Mouse (Mus musculus): Measurements from ENCODE around the gene Nup133.
A peak's percentile ranks its signal among the peaks of the same experiment; 100 is the strongest.

Nup133 gene

GRCm38 (mm10) chr8:123887956-123888355, 61.1 kb downstream of the Nup133 start:
- DNase-seq (ENCODE audit: low read depth, low spot score), result no peak

DNA sequence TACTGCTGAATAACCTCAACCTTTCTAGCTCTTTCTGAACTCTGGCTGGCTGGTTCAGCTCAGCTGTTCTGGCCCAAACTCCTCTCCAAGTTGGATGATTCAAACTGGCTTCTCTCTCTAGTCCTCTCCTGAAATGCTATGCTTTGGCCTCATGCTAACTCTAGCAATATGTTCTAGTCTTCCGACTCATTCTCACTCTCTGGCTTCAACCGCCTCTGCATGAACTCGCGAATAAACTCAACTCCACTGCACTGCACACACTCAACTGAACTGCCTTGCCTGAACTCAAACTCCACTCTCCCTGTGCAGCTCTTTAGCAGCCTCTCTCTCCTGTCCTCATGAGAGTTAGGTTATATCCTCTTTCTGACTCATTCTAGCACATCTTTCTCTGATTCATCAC, 61.9 kb downstream of the Nup133 start:
- DNase-seq (ENCODE audit: low read depth, low spot score), result no peak

DNA sequence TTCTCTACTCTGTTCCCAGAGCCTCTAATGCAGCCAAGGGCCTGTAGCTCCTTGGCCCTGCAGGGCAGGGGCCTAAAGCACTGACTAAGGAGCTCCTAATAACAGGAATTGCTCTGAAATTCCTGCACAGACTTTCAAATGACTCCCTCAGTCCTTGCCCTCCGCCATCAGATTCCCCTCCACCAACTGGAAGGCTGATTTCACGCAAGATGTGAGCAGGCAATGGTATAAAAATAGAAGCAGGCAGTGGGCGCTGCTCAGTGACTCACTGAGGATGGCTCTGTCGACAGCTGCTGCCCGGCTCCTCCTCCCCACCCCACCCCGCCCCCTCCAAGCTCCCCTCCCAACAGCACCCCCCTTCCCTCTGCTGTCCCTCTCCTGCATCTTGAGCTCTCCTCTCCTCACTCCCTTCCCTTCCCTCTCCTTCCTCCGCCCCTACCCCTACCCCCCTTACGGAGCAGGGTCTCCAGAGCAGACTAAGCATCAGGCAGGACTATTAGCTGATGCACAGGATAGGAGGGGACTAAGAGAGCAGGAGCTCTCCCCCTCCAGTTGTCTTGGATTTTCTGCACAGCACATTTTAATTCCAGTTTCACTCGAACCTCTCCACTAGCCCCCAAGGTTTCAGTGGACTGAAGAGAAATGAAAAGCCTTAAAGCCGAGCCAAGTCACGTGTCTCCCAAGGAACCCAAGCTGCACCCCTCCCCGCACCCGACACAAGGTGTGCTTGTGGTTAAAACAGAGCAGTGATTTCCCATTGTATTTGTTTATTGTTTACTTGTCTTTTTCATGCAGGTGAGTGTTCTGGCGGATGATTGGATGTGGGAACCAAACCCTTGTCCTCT, 64.1 kb downstream of the Nup133 start:
- no peak for DNase-seq (ENCODE audit: low read depth, low spot score)

DNA sequence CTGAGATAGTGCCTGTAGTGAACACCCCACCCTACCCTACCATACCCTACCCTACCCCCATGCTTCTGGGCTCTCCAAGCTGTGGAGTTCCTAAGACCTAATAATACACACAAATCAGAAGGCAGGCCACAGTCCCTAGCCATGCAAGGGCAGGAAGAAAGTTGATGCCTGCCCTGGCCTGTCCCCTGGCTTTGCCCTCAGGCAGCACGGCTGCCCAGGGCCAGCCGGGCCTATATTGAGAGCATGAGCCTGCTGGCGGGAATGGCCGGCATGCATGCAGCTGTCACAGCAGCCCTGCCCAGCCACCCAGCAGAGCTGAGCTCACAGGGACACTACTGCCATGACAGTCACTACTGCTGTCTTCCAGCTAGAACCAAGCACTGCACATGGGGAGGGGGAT, 66.0 kb downstream of the Nup133 start:
- DNase-seq (ENCODE audit: low read depth, low spot score), result no peak

GRCm38 (mm10) chr8:123882412-123882811, 66.7 kb downstream of the Nup133 start:
- DNase-seq (ENCODE audit: low read depth, low spot score), result no peak

DNA sequence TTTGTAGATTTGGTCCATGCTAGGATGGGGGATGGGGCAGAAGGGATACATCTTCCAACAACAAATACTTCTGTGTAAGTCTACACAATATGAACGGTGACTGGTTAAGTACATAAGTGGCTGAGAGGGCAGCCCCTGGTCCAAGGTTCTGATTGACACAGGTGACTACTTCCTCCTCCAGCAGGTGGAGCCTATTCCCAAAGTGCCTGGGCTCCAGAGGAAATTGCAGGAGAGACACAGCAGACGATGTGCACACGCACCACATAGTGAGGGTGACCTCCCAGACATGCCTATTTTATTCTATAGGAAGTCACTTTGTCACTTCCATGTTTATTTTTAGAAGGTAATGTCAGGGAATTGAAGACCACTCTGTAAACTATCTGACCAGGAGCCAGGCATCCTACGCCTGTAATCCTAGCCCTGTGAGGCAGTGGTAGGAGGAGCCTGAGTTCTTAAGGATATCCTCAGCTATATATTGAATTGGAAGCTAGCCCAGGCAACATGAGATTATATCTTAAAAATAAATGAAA, 68.2 kb downstream of the Nup133 start:
- DNase-seq (ENCODE audit: low read depth, low spot score), result no peak

GRCm38 (mm10) chr8:123880271-123880670, 68.8 kb downstream of the Nup133 start:
- no peak for DNase-seq (ENCODE audit: low read depth, low spot score)

DNA sequence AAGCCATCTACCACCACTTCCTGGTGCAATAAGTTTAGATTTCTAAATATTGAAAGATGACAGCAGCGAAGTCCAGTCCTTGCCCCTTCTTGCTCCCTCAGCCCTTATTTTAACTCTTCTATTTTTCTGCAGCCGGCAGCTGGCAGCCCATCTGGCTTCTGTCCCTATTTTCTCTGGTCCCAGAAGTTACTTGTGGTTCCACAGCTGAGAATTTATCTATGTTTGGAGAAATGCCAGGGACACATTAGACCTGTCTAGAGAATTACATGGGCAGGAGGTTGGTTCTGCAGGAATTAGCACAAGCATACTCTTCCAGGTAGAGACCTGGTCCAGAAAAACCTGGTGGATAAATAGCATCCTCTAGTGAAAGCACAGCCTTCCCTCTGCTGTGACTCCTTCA, 71.2 kb downstream of the Nup133 start:
- no peak for DNase-seq (ENCODE audit: low read depth, low spot score)

DNA sequence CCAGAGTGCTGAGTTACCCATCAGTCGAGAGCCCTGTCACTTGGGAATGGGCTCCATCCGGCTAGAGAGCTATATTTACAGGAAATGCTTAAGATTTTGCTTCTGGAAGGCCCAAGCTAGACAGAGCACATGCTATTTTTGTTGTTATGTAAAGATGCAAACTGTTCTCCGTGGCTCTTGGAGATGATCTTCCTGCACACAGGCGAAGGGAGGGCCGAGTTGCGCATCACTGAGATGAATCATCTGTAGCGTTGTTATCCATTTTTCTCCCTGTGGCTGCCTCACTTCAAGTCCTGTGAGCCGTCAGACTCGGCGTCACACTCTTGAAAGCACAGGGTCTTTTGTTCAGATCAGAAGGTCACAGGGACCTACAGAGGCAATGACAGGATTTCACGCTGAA, 74.7 kb downstream of the Nup133 start:
- no peak for DNase-seq (ENCODE audit: low read depth, low spot score)

DNA sequence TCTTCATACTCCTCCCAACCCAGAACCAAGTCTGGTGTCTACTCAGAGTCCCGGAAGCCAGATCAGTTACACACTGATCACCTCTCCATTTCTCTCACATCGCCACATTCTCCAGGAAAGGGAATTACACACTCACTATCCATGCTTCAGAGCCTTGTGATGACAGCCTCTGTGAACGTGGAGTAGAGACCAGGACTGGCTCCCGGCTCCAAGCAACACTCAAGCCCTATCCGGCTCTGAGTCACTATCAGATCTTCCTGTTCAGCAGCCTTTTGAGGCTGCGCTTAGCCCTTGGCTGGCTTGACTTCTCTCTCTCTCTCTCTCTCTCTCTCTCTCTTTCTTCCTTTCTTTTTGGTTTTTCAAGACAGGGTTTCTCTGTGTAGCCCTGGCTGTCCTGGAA, 75.7 kb downstream of the Nup133 start:
- DNase-seq (ENCODE audit: low read depth, low spot score), result no peak

DNA sequence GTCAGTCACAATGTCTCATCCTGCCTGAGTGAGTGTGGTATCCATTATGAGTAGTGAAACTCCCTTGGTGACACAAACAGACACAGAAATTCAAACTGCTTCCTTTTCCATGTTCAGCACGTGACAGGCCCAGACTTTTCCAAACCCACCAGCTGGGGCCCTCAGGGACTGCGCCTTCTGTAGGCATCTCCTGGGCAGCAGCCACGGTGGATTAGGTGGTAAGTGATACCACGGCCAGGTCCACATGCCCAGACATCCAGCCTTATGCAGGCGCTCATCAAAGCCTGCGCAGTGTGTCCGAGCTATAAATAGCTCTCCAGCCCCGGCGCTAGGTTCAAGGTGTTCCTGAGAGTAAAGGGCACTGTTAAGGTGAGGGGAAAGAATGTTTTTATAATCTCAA, 77.0 kb downstream of the Nup133 start:
- DNase-seq (ENCODE audit: low read depth, low spot score), result no peak

DNA sequence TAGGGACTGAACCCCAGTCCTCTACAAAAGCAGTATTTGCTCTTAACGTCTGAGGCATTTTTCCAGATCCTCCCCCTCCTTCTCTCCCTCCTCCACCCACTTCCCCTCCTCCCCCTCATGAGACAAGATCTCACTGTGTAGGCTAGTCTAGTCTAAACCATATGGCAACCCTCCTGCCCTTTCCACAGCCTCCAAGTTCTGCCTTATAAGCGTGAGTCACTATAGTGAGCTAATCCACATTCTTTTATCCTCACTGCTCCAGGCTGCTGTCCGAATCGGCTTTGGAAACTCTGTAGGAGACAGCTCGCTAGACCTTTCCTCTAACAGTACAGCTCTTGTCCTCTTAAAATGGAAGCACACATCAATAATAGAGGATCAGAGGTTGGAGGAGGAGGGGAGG, 82.1 kb downstream of the Nup133 start:
- DNase-seq (ENCODE audit: low read depth, low spot score), result no peak

- DNase-seq (ENCODE audit: low read depth, low spot score), result no peak
Observed at GRCm38 (mm10) chr8:123865786-123866185, 83.3 kb downstream of the Nup133 start.

DNA sequence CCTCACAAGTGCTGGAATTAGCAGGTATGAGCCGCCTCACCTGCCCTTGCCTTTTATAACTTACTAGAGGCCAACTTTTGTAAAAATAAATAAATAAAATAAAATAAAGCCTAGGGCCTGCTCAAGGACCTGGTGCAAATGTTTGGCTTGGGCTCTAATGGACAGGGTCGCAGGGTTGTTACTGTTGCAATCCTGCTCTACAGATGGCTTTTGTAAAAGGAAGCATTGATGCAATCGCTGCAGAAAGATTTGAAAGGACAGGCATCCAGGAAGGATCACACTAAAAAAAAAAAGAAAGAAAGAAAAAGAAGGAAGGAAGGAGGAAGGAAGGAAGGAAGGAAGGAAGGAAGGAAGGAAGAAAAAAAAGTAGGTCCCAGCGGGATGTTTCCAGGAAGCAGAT, 88.7 kb downstream of the Nup133 start:
- no peak for DNase-seq (ENCODE audit: low read depth, low spot score)

DNA sequence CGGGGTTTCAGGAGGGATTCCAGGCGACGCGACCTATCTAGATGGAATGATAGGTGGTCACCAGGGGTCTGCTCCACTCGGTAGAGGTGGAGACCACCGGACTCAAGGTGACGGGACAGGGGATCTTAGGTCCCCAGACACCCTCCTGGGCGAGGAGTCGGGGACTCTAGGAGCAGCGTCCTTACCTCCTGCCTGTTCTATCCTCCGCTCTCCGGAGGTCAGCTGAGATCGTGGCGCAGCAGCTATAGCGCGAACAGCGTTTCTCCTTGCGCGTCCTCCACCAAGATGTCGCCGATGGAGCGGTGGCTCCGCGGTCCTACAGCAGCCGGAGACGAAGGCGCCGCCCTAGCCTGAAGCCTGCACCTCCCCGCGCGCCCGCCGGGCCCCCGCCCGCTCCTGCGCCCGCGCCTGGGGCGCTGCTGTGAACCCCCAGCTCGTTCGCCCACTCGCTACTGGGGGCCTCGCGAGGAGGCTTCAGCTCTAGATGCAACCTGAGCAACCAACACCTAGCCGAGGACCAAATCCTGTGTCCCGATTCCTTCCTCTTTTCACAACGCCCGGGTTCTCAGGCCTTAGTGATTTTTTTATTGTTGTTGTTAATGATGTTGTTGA, 89.3 kb downstream of the Nup133 start, which contains the start of gene Ccsap:
Gene Ccsap (minus strand): TSS at position 562 of the 612 bp plus-strand sequence.
- DNase-seq (ENCODE audit: low read depth, low spot score), result no peak

DNA sequence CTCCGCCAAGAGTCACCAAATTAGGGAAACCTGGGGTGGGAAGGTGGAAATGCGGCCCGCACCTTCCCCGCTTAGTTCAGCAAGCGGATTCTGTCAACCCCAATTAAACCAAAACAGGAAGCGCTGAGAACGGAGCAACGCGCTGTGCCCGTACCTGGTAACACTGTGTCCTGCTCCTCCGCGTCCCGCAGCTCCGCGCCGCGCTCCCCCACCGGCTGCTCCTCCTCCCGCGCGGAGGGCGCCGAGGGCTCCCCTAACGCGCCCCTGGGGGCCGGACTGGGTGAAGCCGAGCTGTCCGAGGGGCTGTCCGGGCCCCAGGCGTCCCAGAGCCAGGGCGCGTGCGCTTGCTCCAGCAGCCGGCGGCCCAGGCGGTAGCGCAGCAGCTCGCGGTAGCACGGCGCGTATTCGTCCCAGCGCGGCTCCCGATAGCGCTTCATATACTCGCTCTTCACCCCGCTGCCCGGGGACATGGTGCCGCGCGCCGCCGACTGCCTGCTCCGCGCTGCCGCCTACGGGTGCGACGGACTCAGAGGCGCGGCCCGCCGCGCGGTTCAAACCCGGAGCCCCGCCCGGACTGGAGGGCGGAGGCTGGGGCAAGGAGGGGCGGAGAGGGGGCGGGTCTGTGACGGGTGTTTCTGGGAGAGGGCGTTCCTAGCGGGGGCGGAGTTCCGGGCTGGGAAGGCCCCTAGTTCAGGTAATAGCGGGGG, 90.0 kb downstream of the Nup133 start:
- peak; percentile 88 for DNase-seq (ENCODE audit: low read depth, low spot score)

GRCm38 (mm10) chr8:123858574-123858940, 90.5 kb downstream of the Nup133 start:
- peak; percentile 28 for DNase-seq (ENCODE audit: low read depth, low spot score)

- no peak for DNase-seq (ENCODE audit: low read depth, low spot score)
Observed at GRCm38 (mm10) chr8:123857361-123857760, 91.7 kb downstream of the Nup133 start.

DNA sequence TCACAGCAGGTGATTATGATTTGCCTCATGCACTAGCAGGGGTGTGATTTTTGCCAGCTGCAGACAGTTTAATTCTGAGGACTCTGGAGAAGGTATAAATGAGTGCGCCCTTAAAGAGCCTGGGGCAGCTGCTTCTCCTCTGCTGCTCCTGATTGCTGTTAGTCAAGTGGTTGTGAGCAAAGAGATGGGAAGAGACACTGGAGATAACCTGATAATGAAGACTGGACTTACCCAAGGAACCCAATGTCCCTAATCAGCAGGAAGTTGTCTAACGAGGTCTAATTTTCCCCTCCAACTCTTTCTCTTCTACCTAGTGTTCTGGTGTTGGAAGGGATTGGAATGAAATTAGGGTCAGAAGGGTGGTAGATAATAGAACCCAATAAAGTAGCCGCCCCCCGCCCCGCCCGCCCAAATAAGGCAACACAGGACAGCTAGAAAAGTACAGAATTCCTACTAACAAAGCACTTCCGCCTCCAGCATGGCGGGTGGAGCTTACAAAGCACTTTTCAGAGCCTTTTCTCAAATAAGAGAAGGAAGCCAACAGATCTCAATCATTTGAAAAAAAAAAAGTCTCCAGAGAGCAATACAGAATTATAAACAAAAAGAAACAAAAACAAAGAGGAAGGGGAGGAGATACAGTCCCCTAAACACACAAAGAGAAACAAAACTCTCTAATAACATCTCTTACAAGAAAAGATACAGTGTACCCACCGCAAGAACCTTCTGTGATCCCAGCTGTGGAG, 94.2 kb downstream of the Nup133 start:
- DNase-seq (ENCODE audit: low read depth, low spot score), result no peak

DNA sequence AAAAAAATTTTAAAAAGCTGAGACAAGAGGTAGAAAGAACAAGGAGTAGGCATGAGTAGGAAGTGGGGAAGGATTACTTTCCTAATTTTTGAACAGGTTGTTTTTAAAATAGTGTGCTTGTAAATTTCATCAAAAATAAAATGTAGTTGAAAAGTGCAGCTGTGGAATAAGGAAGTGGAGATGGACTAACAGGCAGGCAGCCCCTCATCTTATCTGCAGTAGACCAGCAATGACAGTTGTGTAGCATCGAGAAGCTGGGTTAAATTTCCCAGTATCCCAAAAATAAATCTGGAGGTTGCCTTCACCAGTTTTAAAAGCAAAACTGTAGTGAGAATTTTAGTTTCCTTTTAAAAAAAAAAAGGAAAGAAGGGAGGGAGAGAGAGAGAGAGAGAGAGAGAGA, 94.8 kb downstream of the Nup133 start:
- no peak for DNase-seq (ENCODE audit: low read depth, low spot score)

DNA sequence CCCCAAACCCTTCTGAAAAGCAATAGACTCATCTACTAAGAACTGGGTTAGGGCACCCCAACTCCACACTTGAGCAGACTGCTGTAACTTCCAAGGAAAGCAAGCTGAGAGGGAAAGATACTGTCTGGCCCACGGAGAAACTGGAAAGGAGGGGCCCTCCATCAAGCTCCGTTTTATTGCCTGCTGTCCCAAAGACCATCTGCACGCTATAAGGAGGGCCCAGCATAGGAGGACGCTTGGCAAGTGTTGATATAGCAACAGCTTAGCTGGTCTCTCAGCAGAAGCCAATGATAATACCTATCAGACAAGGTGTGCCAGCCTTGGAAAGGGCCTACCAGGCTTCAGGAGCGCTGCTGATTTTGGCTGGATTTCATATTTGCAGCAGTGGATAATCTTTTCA, 97.5 kb downstream of the Nup133 start:
- no peak for DNase-seq (ENCODE audit: low read depth, low spot score)

DNA sequence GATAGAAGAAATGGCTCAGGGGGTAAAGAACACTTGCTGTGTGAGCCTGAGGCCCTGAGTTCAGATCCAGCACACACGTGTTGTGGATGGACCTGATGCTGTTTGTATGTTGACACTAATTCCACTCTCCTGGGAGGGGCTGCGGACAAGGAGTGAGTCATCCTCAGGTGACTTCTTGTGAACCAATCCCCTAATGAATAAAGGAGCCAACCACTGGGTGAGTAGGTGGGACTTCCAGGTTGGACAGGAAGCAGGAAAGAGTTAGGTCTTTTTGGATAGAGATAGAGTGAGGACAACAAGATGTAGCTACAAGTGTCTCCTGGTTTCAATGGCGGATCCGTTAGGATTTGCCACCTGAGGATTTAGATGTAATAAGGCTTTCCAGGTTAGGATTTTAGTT, 99.7 kb downstream of the Nup133 start:
- no peak for DNase-seq (ENCODE audit: low read depth, low spot score)
